Mouse (Mus musculus) hindbrain, embryonic 13.5 days (tissue): ENCODE data around the gene Reg4. TPM values are rescaled to one million over a fixed set of nuclear protein-coding genes. Genes with fewer than 3 reads are reported as not detected.
A peak's percentile ranks its signal among the peaks of the same experiment; 100 is the strongest.

Experiments used
- ATAC-seq: fragments of 200-750 bp; cut with Nextera tagmentation; 2 replicates; pipeline ENCODE4 v1.8.0; 2017; ENCODE audit warnings: moderate TSS enrichment; ENCODE audit not compliant: low FRiP score
- H3K27ac ChIP-seq: fragments of 300-500 bp; sonication (generic); 2 replicates; pipeline ENCODE4 v1.5.1; 2015; ENCODE audit warnings: inconsistent platforms, mild to moderate bottlenecking, moderate library complexity
- H3K27me3 ChIP-seq: fragments of 300-500 bp; sonication (generic); 2 replicates; pipeline ENCODE4 v1.6.1; 2015; ENCODE audit warnings: mild to moderate bottlenecking, inconsistent platforms
- H3K36me3 ChIP-seq: fragments of 300-500 bp; sonication (generic); 2 replicates; pipeline ENCODE4 v1.6.1; 2015; ENCODE audit warnings: mild to moderate bottlenecking, inconsistent platforms
- H3K4me1 ChIP-seq: fragments of 300-500 bp; sonication (generic); replicated peaks from 2 replicates; pipeline ENCODE4 v1.6.1; 2015; ENCODE audit warnings: inconsistent platforms
- H3K4me2 ChIP-seq: fragments of 300-500 bp; sonication (generic); 2 replicates; pipeline ENCODE4 v1.6.1; 2015; ENCODE audit warnings: inconsistent platforms, mild to moderate bottlenecking, moderate library complexity
- H3K4me3 ChIP-seq: fragments of 300-500 bp; sonication (generic); 2 replicates; pipeline ENCODE4 v1.5.1; 2015; ENCODE audit warnings: mild to moderate bottlenecking, inconsistent platforms
- H3K9ac ChIP-seq: fragments of 300-500 bp; sonication (generic); 2 replicates; pipeline ENCODE4 v1.6.1; 2015; ENCODE audit warnings: mild to moderate bottlenecking, inconsistent platforms
- H3K9me3 ChIP-seq: fragments of 300-500 bp; sonication (generic); 2 replicates; pipeline ENCODE4 v1.6.1; 2016; ENCODE audit warnings: inconsistent platforms
- WGBS: fragments of 180-500 bp; shearing (Covaris S2); methylation state at CpG from one replicate; pipeline ENCODE4 v1.1.7; 2015; 5-methylcytosine and 5-hydroxymethylcytosine counted together
- polyA plus RNA-seq: library from polyadenylated mRNA; unstranded; fragments of >200 nt; fragmentation: Nextera tagmentation; extraction: Ambion mirVana; gene quantifications from 2 replicates; pipeline ENCODE4 v1.2.1, GENCODE M21; 2015

Gene Reg4
- not detected in 2 replicates for polyA plus RNA-seq

DNA sequence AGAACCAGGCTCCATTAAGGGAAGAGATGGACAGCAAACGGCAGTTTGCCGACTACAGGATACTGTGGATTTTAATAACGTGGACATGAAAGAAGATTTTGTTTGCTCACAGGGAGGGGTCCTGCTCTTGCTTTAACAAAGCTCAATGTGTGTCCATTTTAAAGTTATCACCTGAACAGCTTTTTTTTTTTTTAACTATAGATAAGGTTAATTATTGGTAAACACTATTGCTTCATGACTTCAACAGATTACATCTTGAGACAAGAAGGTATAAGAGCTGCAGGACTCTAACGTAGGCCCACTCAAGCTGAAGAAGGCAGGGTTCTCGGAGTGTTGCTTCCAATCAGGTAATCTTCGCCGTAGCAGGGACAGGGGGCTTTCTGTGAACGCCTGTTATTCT, at the start of gene Reg4:
Reg4 (plus strand) TSS at position 301 of the 400 bp plus-strand sequence.
- Histone ChIP-seq H3K4me1 (no peaks in the 10 kb centered on the region; the same call in 1 of the 2 replicates), H3K27ac (no peak within 1 kb of the TSS), H3K27me3 (no peaks in the 10 kb centered on the region), H3K36me3 (no peaks in the 10 kb centered on the region), H3K4me2 (no peak within 1 kb of the TSS), H3K9me3 (no peaks in the 10 kb centered on the region), H3K4me3 (no peak within 1 kb of the TSS), H3K9ac (no peak within 1 kb of the TSS)
- no peak for ATAC-seq
- 85% methylated on average over 8 of the region's 8 CpGs for WGBS

DNA sequence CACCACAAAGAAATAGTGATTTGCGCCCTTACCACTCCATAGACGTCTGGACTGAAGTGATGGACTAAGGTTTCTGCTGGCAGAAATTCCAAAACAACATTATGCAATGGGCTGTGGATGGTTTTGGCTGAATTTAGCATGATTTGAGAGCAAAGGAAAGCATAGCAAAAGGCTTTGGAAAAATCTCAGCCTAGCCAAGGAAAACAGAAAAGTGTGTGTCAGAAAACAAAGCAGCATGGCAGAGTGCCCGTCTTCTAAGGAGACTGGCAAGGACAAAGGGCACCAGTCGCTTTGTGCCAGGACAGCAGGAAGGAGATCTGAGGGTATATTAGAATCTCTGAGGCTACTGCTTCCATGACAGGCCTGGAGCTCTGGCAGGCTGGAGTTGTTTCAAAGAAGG, 43.6 kb upstream of the Reg4 start:
- H3K9ac ChIP-seq = no peak overlapping the region
- WGBS = 75% methylated on average over 4 of the region's 4 CpGs
- no peaks in the 10 kb centered on the region for H3K36me3 ChIP-seq
- no peak overlapping the region for H3K27ac ChIP-seq
- H3K27me3 ChIP-seq = no peaks in the 10 kb centered on the region
- no peak overlapping the region for H3K4me3 ChIP-seq
- no peaks in the 10 kb centered on the region; the same call in 1 of the 2 replicates for H3K9me3 ChIP-seq
- no peak overlapping the region for H3K4me2 ChIP-seq
- ATAC-seq = no peak
- no peaks in the 10 kb centered on the region for H3K4me1 ChIP-seq

DNA sequence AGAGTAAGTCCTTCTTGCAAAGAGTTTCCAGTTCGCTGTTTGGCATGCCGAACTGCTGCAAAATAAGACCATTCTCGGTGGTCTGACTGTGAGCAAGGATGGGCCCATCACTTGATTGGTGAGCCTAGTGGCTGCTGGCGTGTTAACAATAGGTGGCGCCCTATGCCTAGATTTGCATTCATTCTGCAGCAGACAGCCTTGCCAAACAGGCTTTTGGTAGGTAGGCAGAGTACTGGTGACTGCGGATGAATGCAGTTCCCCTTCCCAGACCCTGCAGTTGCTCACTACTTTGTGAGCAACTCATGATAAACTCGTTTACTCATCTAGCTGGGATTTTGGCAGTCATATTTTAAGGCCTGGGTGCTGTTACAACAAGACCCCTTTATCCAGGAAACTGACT, 41.2 kb upstream of the Reg4 start:
- Histone ChIP-seq H3K4me2 (no peak overlapping the region), H3K9me3 (no peaks in the 10 kb centered on the region), H3K27ac (no peak overlapping the region), H3K36me3 (no peaks in the 10 kb centered on the region), H3K4me1 (peaks cover 5% of the 10 kb centered on the region; the same call in 1 of the 2 replicates), H3K27me3 (no peaks in the 10 kb centered on the region), H3K9ac (no peak overlapping the region), H3K4me3 (no peak overlapping the region)
- 25% methylated on average over 7 of the region's 7 CpGs for WGBS
- ATAC-seq = 0 out of 2 replicates have a peak, but pooled peaks have one; percentile 36

DNA sequence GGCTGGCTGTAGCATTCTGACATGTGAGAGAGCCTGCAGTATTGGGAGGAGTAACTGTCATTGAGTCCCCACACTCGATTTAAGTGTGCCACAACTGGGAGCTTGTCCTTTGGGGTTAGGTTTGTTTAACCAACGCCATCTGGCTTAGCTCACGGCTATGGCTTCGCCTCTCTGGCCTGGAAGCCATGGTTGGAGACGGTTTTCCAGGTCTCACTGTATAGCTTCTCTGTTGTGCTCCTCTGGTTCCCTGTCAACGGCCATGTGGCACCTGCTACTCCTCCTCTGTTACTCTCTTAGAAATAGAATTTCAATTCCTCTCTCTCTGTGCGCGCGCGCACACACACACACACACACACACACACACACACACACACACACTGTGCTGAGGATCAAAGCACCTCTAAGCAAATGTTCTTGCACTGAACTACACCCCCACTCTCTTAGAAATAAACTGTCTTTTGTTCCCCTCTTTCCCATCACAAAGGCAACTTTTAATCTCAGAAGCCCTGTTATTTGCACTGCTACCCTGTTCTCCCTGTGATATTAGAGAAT, 36.7 kb upstream of the Reg4 start:
- Histone ChIP-seq H3K4me1 (peaks cover 5% of the 10 kb centered on the region; the same call in 1 of the 2 replicates), H3K9ac (no peak overlapping the region), H3K9me3 (no peaks in the 10 kb centered on the region), H3K27me3 (no peaks in the 10 kb centered on the region), H3K36me3 (no peaks in the 10 kb centered on the region), H3K4me2 (no peak overlapping the region), H3K4me3 (no peak overlapping the region), H3K27ac (no peak overlapping the region)
- ATAC-seq = no peak
- WGBS = 53% methylated on average over 10 of the region's 10 CpGs

DNA sequence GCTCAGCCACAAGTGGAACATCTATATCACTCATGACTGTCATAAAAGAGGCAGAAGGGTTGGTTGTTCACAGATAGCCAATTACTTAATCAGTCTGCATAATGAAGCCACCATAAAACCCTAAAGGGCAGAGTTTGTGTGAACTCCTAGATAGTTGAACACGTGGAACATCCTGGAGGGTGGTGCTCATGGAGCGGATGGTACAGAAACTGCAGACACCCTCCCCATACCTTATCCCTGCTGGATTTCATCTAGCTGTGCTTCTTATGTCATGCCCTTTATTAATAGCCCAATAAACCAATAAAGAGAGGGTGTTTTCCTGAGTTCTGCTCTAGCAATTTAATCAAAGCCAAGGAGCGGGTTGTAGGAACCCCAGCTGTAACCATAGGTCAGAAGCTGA, 34.2 kb upstream of the Reg4 start:
- Histone ChIP-seq H3K4me1 (peaks cover 5% of the 10 kb centered on the region; the same call in 1 of the 2 replicates), H3K27ac (no peak overlapping the region), H3K4me3 (no peak overlapping the region), H3K9me3 (no peaks in the 10 kb centered on the region), H3K27me3 (no peaks in the 10 kb centered on the region), H3K4me2 (no peak overlapping the region), H3K36me3 (no peaks in the 10 kb centered on the region), H3K9ac (no peak overlapping the region)
- no peak for ATAC-seq
- 92% methylated on average over 3 of the region's 3 CpGs for WGBS

DNA sequence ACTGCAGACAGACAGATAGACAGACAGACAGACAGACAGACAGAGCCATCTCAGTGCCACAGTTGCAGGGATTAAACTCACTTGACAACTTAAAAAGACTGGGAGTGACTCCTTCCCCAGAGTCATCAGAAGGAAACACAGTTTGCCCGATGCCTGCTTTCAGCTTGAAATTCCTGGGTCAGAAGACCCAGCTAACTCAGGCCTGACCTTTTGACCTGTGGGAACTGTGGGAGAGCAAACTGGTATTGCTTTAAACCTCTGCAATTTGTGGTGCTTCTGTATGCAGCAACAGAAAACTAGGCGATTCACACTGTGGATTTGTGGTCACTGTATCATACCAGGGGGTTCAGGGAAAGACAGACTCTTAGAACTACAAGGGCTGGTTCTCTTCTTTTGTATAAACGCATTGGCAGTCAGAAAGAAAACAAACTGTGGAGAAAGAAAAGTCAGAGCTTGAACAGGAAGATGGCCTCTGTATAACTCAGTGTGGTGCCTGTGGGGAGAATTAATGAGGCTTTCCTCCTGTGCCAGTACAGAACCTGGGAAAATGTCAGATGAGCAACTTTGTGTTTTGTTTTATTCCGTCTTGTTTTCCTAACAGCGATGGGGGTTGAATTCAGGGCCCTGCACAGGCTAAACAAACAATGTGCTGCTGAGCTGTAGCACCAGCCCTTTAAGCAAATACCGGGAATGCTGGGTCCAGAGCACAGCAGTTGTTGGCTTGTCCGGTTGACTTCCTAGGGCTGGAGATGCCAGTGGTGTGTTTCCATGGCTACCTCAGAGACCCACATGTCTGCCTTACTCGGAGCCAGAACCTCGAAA, 24.0 kb upstream of the Reg4 start:
- Histone ChIP-seq H3K4me1 (peaks cover 14% of the 10 kb centered on the region), H3K9me3 (no peaks in the 10 kb centered on the region), H3K27me3 (no peaks in the 10 kb centered on the region), H3K36me3 (no peaks in the 10 kb centered on the region), H3K4me3 (no peak overlapping the region), H3K9ac (no peak overlapping the region), H3K4me2 (no peak overlapping the region), H3K27ac (peak overlapping the region; percentile 31)
- peak; percentile 83 for ATAC-seq
- WGBS = 7% methylated on average over 9 of the region's 9 CpGs

DNA sequence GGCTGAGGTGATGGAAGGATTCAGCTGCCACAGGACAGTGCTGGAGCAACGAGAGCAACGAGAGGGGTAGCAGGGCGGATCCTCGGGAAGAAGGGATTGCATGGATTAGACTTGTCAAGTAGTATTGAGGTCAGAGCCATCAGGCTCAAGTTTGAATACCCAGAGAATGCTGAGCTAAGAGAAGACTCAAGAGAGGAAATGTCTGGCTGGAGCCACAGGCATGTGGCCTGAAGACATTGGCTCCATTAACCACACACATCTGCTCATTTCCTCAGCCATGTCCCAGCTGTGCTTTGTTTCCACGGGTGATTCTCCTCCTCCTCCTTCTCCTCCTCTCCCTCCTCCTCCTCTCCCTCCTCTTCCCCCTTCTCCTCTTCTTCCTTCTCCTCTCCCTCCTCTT, 22.2 kb upstream of the Reg4 start:
- no peak overlapping the region for H3K4me2 ChIP-seq
- H3K9me3 ChIP-seq = no peaks in the 10 kb centered on the region
- no peaks in the 10 kb centered on the region for H3K36me3 ChIP-seq
- H3K27me3 ChIP-seq = no peaks in the 10 kb centered on the region
- peaks cover 14% of the 10 kb centered on the region for H3K4me1 ChIP-seq
- H3K4me3 ChIP-seq = no peak overlapping the region
- no peak for ATAC-seq
- WGBS = 77% methylated on average over 5 of the region's 5 CpGs
- H3K27ac ChIP-seq = no peak overlapping the region
- H3K9ac ChIP-seq = no peak overlapping the region

DNA sequence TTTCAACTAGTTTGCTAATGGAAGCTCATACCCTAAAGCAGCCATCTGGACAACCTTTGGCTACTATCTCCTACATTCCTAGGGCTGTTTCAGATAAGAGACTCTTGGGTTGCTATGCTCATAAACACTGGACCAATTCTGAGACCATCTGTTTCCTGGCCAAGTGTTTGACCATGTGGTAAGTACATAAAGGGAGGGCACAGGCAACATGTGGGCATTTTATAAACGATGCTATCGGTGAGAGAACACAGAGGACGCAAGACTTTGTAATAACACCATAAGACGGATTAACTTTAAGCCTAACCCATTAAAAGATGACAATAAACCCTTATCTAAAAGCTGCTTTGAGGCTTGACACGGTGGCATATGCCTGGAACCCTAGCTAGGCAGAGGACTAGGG, 18.7 kb upstream of the Reg4 start:
- peaks cover 5% of the 10 kb centered on the region for H3K4me1 ChIP-seq
- 81% methylated on average over 5 of the region's 5 CpGs for WGBS
- no peak overlapping the region for H3K9ac ChIP-seq
- H3K9me3 ChIP-seq = no peaks in the 10 kb centered on the region
- no peak overlapping the region for H3K4me2 ChIP-seq
- no peak overlapping the region for H3K4me3 ChIP-seq
- H3K27me3 ChIP-seq = no peaks in the 10 kb centered on the region
- no peak overlapping the region for H3K27ac ChIP-seq
- ATAC-seq = no peak
- H3K36me3 ChIP-seq = no peaks in the 10 kb centered on the region

DNA sequence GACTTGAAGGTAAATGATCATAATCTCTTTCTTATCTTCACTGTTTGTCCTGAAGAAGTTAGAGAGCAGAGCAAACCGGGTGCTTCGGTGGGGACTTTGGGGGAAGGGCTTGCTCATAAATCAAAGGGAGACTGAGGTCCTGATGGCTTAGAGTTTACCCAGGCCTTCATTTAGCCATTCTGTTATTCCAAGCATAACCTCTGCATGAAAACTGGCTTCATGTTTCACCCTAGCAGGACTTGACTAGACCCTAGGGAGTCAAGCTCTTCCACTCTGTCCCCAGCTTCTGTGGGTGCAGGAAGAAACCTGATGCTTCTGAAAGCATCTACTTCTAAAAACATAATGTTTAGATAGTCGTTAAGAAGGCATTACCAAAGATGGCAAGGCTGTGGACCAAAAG, 15.0 kb upstream of the Reg4 start:
- ATAC-seq = no peak

DNA sequence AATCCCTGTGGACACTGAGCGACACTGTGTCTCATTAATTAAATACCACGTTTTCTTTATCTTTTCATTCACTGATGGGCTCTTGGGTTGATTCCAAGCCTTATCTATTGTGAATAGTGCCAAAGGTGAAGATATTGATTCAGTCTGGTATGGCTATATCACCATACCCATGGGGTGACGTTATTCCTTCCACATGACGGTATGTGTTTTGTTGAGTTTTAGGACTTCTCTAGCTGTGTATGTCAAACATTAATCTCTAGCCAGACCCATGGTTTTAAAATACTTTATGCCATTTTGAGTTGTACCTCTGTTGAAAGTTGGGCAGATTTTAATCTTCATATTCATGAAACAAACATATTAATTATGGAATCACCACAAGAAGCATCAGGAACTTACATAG, 12.8 kb upstream of the Reg4 start:
- WGBS = 73% methylated on average over 4 of the region's 4 CpGs
- no peaks in the 10 kb centered on the region for H3K9me3 ChIP-seq
- H3K27ac ChIP-seq = no peak overlapping the region
- no peaks in the 10 kb centered on the region for H3K36me3 ChIP-seq
- no peak overlapping the region for H3K4me2 ChIP-seq
- H3K27me3 ChIP-seq = no peaks in the 10 kb centered on the region
- peaks cover 10% of the 10 kb centered on the region for H3K4me1 ChIP-seq
- ATAC-seq = no peak
- no peak overlapping the region for H3K9ac ChIP-seq
- H3K4me3 ChIP-seq = no peak overlapping the region

More for the DNA sequence above, 15.0 kb upstream of the Reg4 start:
- Histone ChIP-seq H3K4me2 (no peak overlapping the region), H3K27me3 (no peaks in the 10 kb centered on the region), H3K27ac (no peak overlapping the region), H3K9me3 (no peaks in the 10 kb centered on the region), H3K36me3 (no peaks in the 10 kb centered on the region), H3K4me1 (peaks cover 10% of the 10 kb centered on the region), H3K9ac (no peak overlapping the region), H3K4me3 (no peak overlapping the region)
- WGBS = 73% methylated on average over 3 of the region's 3 CpGs

DNA sequence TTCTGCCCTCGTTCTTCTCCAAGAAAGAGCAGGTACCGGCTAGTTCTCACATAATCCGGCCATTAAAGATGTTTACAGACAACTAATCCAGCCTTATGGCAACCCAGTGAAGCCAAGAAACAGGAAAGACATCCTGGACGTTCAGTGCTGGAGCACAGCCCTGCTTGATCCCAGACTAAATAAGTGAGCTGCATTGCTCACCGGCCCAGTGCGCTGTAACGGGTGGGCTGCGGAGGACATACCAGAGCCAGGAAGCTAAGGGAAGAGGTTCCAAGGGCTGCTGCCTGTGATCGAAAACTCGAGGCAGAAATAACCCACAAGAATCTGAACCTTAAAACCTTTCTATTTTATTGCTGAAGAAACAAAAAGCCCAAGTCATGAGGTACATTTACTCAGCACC, 11.1 kb upstream of the Reg4 start:
- peak overlapping the region; percentile 58 for H3K27ac ChIP-seq
- H3K4me2 ChIP-seq = no peak overlapping the region
- H3K36me3 ChIP-seq = no peaks in the 10 kb centered on the region
- ATAC-seq = no peak
- WGBS = 79% methylated on average over 10 of the region's 10 CpGs
- no peaks in the 10 kb centered on the region for H3K9me3 ChIP-seq
- peaks cover 10% of the 10 kb centered on the region for H3K4me1 ChIP-seq
- no peaks in the 10 kb centered on the region for H3K27me3 ChIP-seq
- H3K4me3 ChIP-seq = no peak overlapping the region
- H3K9ac ChIP-seq = no peak overlapping the region

DNA sequence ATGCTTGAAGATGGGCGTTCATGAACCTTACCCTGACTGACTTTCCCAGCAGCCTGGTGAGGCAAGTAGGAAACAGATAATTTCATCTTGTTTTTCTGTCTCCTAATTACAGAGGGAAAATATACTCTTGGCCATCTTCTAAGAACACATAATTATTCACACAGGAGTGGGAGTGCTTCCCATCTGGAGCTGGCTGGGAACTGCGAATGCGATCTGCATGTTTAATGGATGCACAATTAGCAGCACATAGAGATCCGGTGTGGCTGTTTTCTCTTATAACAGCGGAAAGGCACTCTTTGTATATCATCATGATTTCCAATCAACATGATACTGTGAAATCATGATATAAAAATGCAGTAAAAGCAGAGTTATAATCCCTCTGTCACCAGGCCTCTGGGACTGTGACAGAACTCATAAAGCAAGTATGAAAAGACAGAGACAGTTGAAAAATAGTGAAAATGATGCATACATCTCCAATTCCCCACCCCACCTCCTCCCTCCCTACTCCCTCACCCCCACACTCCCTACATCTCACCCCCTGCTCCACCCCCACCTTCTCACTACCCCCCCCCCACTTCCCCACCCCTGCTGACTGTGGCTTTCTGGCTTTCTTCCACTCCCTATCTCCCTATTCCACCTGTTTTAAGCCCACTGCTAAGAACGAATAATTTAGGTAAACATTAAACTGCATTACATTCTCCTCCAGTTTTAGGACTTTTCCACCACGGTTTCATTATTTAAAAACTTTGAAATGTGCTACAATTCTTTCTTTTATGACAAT, 10.5 kb upstream of the Reg4 start:
- Histone ChIP-seq H3K36me3 (no peaks in the 10 kb centered on the region), H3K9me3 (no peaks in the 10 kb centered on the region), H3K27ac (peak overlapping the region; percentile 58), H3K4me2 (no peak overlapping the region), H3K4me1 (peaks cover 10% of the 10 kb centered on the region), H3K4me3 (no peak overlapping the region), H3K9ac (no peak overlapping the region), H3K27me3 (no peaks in the 10 kb centered on the region)
- 44% methylated on average over 7 of the region's 7 CpGs for WGBS
- ATAC-seq = peak; percentile 66; the same call in 1 of the 2 replicates
